Mouse (Mus musculus): Measurements from ENCODE around the gene Akr7a5. TPM values are rescaled to one million over a fixed set of nuclear protein-coding genes. Genes with fewer than 3 reads are reported as not detected.

The Akr7a5 gene
- polyA plus RNA-seq, 1 experiment: 22.0 TPM

GRCm38 (mm10) chr4:139310899-139311701 is 556 bp downstream of the Akr7a5 start:
- no peaks in the 10 kb centered on the region for H3K27me3 ChIP-seq (ENCODE audit: control insufficient read depth, insufficient read depth, low read length)
- under 1% methylated on average over 53 of the region's 53 CpGs for WGBS
- no peak for TF ChIP-seq CTCF (IDR thresholded peaks at IDR 0.05; ENCODE audit: extremely low read depth, insufficient read depth, insufficient read length, insufficient replicate concordance)
- TF ChIP-seq POLR2A (IDR thresholded peaks at IDR 0.05; ENCODE audit: low read depth, low read length): no peak
- peaks cover 3% of the 10 kb centered on the region; the same call in 1 of the 2 replicates for H3K36me3 ChIP-seq (ENCODE audit: control insufficient read depth, insufficient read depth, low read length)
- peaks cover 22% of the 10 kb centered on the region for H3K4me1 ChIP-seq (ENCODE audit: control insufficient read depth, insufficient read depth, insufficient read length)
- H3K27ac ChIP-seq (ENCODE audit: insufficient read depth, low read length): no peak overlapping the region
- H3K4me3 ChIP-seq (ENCODE audit: extremely low read depth, insufficient read depth, insufficient read length): peak overlapping the region; percentile 73
- DNase-seq (ENCODE audit: low read depth in 1 of 2, low spot score in 2 of 2): no peak

- Histone ChIP-seq H3K4me1 (ENCODE audit: control insufficient read depth, insufficient read depth, insufficient read length) (peaks cover 22% of the 10 kb centered on the region), H3K36me3 (ENCODE audit: control insufficient read depth, insufficient read depth, low read length) (peaks cover 3% of the 10 kb centered on the region; the same call in 1 of the 2 replicates), H3K27me3 (ENCODE audit: control insufficient read depth, insufficient read depth, low read length) (no peaks in the 10 kb centered on the region), H3K4me3 (ENCODE audit: extremely low read depth, insufficient read depth, insufficient read length) (peak overlapping the region; percentile 73; the same call in 1 of the 2 replicates), H3K27ac (ENCODE audit: insufficient read depth, low read length) (no peak overlapping the region)
- WGBS: 40% methylated on average over 14 of the region's 14 CpGs
- DNase-seq (ENCODE audit: low read depth in 1 of 2, low spot score in 2 of 2): no peak
- TF ChIP-seq CTCF (IDR thresholded peaks at IDR 0.05; ENCODE audit: extremely low read depth, insufficient read depth, insufficient read length, insufficient replicate concordance): no peak
- TF ChIP-seq POLR2A (IDR thresholded peaks at IDR 0.05; ENCODE audit: low read depth, low read length): no peak
Observed at GRCm38 (mm10) chr4:139311707-139312106, 1.2 kb downstream of the Akr7a5 start.

- Histone ChIP-seq H3K4me3 (ENCODE audit: extremely low read depth, insufficient read depth, insufficient read length) (no peak overlapping the region), H3K27ac (ENCODE audit: insufficient read depth, low read length) (no peak overlapping the region), H3K27me3 (ENCODE audit: control insufficient read depth, insufficient read depth, low read length) (no peaks in the 10 kb centered on the region), H3K36me3 (ENCODE audit: control insufficient read depth, insufficient read depth, low read length) (peaks cover 3% of the 10 kb centered on the region; the same call in 1 of the 2 replicates), H3K4me1 (ENCODE audit: control insufficient read depth, insufficient read depth, insufficient read length) (peaks cover 20% of the 10 kb centered on the region)
- DNase-seq (ENCODE audit: low read depth in 1 of 2, low spot score in 2 of 2): peak; percentile 30 to 55
- 57% methylated on average over 4 of the region's 4 CpGs for WGBS
- TF ChIP-seq POLR2A (IDR thresholded peaks at IDR 0.05; ENCODE audit: low read depth, low read length) (no peak), CTCF (IDR thresholded peaks at IDR 0.05; ENCODE audit: extremely low read depth, insufficient read depth, insufficient read length, insufficient replicate concordance) (peak; percentile 17; the same call in 1 of the 2 replicates)
Observed at GRCm38 (mm10) chr4:139312632-139313031, 2.1 kb downstream of the Akr7a5 start.

- H3K4me1 ChIP-seq (ENCODE audit: control insufficient read depth, insufficient read depth, insufficient read length): no peaks in the 10 kb centered on the region
- whole genome bisulfite sequencing: 84% methylated on average over 11 of the region's 11 CpGs
- no peaks in the 10 kb centered on the region for H3K27me3 ChIP-seq (ENCODE audit: control insufficient read depth, insufficient read depth, low read length)
- H3K36me3 ChIP-seq (ENCODE audit: control insufficient read depth, insufficient read depth, low read length): peaks cover 3% of the 10 kb centered on the region; the same call in 1 of the 2 replicates
- no peak for DNase-seq (ENCODE audit: low read depth in 1 of 2, low spot score in 2 of 2)
- H3K27ac ChIP-seq (ENCODE audit: insufficient read depth, low read length): no peak overlapping the region
- no peak for TF ChIP-seq CTCF (IDR thresholded peaks at IDR 0.05; ENCODE audit: extremely low read depth, insufficient read depth, insufficient read length, insufficient replicate concordance)
- no peak for TF ChIP-seq POLR2A (IDR thresholded peaks at IDR 0.05; ENCODE audit: low read depth, low read length)
- no peak overlapping the region for H3K4me3 ChIP-seq (ENCODE audit: extremely low read depth, insufficient read depth, insufficient read length)
Observed at GRCm38 (mm10) chr4:139318449-139318848, 7.9 kb downstream of the Akr7a5 start.

GRCm38 (mm10) chr4:139319740-139320139 is 9.2 kb downstream of the Akr7a5 start:
- H3K36me3 ChIP-seq (ENCODE audit: control insufficient read depth, insufficient read depth, low read length): no peaks in the 10 kb centered on the region; the same call in 1 of the 2 replicates
- no peaks in the 10 kb centered on the region for H3K27me3 ChIP-seq (ENCODE audit: control insufficient read depth, insufficient read depth, low read length)
- TF ChIP-seq CTCF (IDR thresholded peaks at IDR 0.05; ENCODE audit: extremely low read depth, insufficient read depth, insufficient read length, insufficient replicate concordance) (no peak), POLR2A (IDR thresholded peaks at IDR 0.05; ENCODE audit: low read depth, low read length) (no peak)
- no peak overlapping the region for H3K4me3 ChIP-seq (ENCODE audit: extremely low read depth, insufficient read depth, insufficient read length)
- 80% methylated on average over 4 of the region's 4 CpGs for WGBS
- no peak for DNase-seq (ENCODE audit: low read depth in 1 of 2, low spot score in 2 of 2)
- H3K4me1 ChIP-seq (ENCODE audit: control insufficient read depth, insufficient read depth, insufficient read length): no peaks in the 10 kb centered on the region
- H3K27ac ChIP-seq (ENCODE audit: insufficient read depth, low read length): no peak overlapping the region

- peak overlapping the region; percentile 2; the same call in 1 of the 2 replicates for H3K27ac ChIP-seq (ENCODE audit: insufficient read depth, low read length)
- 3% methylated on average over 10 of the region's 10 CpGs for WGBS
Observed at GRCm38 (mm10) chr4:139330605-139331004, 20.1 kb downstream of the Akr7a5 start.

More at GRCm38 (mm10) chr4:139330605-139331004, 20.1 kb downstream of the Akr7a5 start:
- no peak; the same call in 1 of the 2 replicates for TF ChIP-seq POLR2A (IDR thresholded peaks at IDR 0.05; ENCODE audit: low read depth, low read length)
- peak; percentile 55; the same call in 1 of the 2 replicates for TF ChIP-seq CTCF (IDR thresholded peaks at IDR 0.05; ENCODE audit: extremely low read depth, insufficient read depth, insufficient read length, insufficient replicate concordance)
- DNase-seq (ENCODE audit: low read depth in 1 of 2, low spot score in 2 of 2): peak; percentile 81 to 88
- Histone ChIP-seq H3K4me1 (ENCODE audit: control insufficient read depth, insufficient read depth, insufficient read length) (no peaks in the 10 kb centered on the region), H3K27me3 (ENCODE audit: control insufficient read depth, insufficient read depth, low read length) (no peaks in the 10 kb centered on the region), H3K36me3 (ENCODE audit: control insufficient read depth, insufficient read depth, low read length) (no peaks in the 10 kb centered on the region), H3K4me3 (ENCODE audit: extremely low read depth, insufficient read depth, insufficient read length) (peak overlapping the region; percentile 67)

All from spleen, adult 2 months (tissue).